Mouse (Mus musculus) cerebellum, adult 11-12 months (tissue): ENCODE measurements at regions not wholly inside any gene's neighbourhood (a gene's known extent, or its start where the extent isn't known, plus 50 kb on each side); places are given as distances from the start of the nearest gene placed in this dataset.

ENCODE experiments used
- DNase-seq: peaks from one replicate; pipeline ENCODE4 v3.0.0; 2022

- peak; percentile 33 for DNase-seq
These were observed 50.9 kb upstream of the Atp12a start for GRCm38 (mm10) chr14:56313969-56314368.

- DNase-seq, result peak; percentile 46
These were observed 50.4 kb upstream of the Atp12a start for GRCm38 (mm10) chr14:56314459-56314858.
